Mouse (Mus musculus) thymus, postnatal 25 days (tissue): ENCODE measurements around the gene Sdccag8.

ENCODE experiments used
- DNase-seq: peaks from one replicate; pipeline ENCODE4 v3.0.0; 2022

Sdccag8 gene

GRCm38 (mm10) chr1:176992517-176992916 lies 178.1 kb downstream of the Sdccag8 start:
- no peak for DNase-seq

GRCm38 (mm10) chr1:176993141-176994010 lies 178.9 kb downstream of the Sdccag8 start:
- DNase-seq, result peak; percentile 55

GRCm38 (mm10) chr1:176994087-176994486 lies 179.6 kb downstream of the Sdccag8 start:
- peak; percentile 38 for DNase-seq

- no peak for DNase-seq
Measured at GRCm38 (mm10) chr1:176994707-176995418, 180.4 kb downstream of the Sdccag8 start.

- no peak for DNase-seq
Measured at GRCm38 (mm10) chr1:176995419-176995775, 180.9 kb downstream of the Sdccag8 start.

GRCm38 (mm10) chr1:176996166-176996565 lies 181.7 kb downstream of the Sdccag8 start:
- DNase-seq, result no peak

- DNase-seq, result peak; percentile 62
Measured at GRCm38 (mm10) chr1:176996630-176997201, 182.3 kb downstream of the Sdccag8 start.

- DNase-seq, result no peak
Measured at GRCm38 (mm10) chr1:176997254-176997653, 182.8 kb downstream of the Sdccag8 start.

- no peak for DNase-seq
Measured at GRCm38 (mm10) chr1:176997711-176998689, 183.5 kb downstream of the Sdccag8 start.

GRCm38 (mm10) chr1:176999011-176999410 lies 184.6 kb downstream of the Sdccag8 start:
- no peak for DNase-seq

GRCm38 (mm10) chr1:177002951-177003350 lies 188.5 kb downstream of the Sdccag8 start:
- DNase-seq, result no peak

GRCm38 (mm10) chr1:177004041-177004741 lies 189.7 kb downstream of the Sdccag8 start:
- DNase-seq, result no peak

- DNase-seq, result no peak
Measured at GRCm38 (mm10) chr1:177007405-177007804, 192.9 kb downstream of the Sdccag8 start.

GRCm38 (mm10) chr1:177008777-177009176 lies 194.3 kb downstream of the Sdccag8 start:
- no peak for DNase-seq

GRCm38 (mm10) chr1:177010041-177010440 lies 195.6 kb downstream of the Sdccag8 start:
- no peak for DNase-seq

- no peak for DNase-seq
Measured at GRCm38 (mm10) chr1:177010607-177011302, 196.3 kb downstream of the Sdccag8 start.

GRCm38 (mm10) chr1:177011688-177012087 lies 197.2 kb downstream of the Sdccag8 start:
- no peak for DNase-seq

GRCm38 (mm10) chr1:177012774-177013173 lies 198.3 kb downstream of the Sdccag8 start:
- no peak for DNase-seq

GRCm38 (mm10) chr1:177013313-177013712 lies 198.9 kb downstream of the Sdccag8 start:
- no peak for DNase-seq

GRCm38 (mm10) chr1:177013776-177014175 lies 199.3 kb downstream of the Sdccag8 start:
- no peak for DNase-seq

GRCm38 (mm10) chr1:177014346-177014745 lies 199.9 kb downstream of the Sdccag8 start:
- DNase-seq, result no peak
